Mouse (Mus musculus) layer of hippocampus, postnatal 10 days (tissue): Measurements from ENCODE around the gene Sfpq. TPM values are rescaled to one million over a fixed set of nuclear protein-coding genes. Genes with fewer than 3 reads are reported as not detected.
"Not testable (repeated sequence)": the region's sequence is repeated elsewhere in the genome, so short reads cannot be mapped to it uniquely, and the experiment has no call there.

Source experiments
- DNase-seq, 2 experiments: peaks; one replicate each; pipeline ENCODE4 v3.0.0; 2021; ENCODE audit warnings: low spot score in 2 of 2
- long read RNA-seq: library from polyadenylated mRNA; stranded (forward); transcript quantifications from one replicate; pipeline ENCODE4 v2.0.0, GENCODE M21; 2023
- total RNA-seq, 2 experiments: library from RNA; stranded (reverse); gene quantifications; 2 replicates each; pipeline ENCODE4 v1.2.3; 2021

Sfpq gene
- total RNA-seq: 100 to 1,000 TPM; 341 to 376 TPM
- long read RNA-seq, transcript Sfpq-201 (10 exons, 3,465 nt): major isoform, 35 of 77 reads
- long read RNA-seq, partial matches to known transcripts: 34 of 77 reads
- long read RNA-seq, other reads (novel, unspliced or antisense): 8 of 77 reads

DNA sequence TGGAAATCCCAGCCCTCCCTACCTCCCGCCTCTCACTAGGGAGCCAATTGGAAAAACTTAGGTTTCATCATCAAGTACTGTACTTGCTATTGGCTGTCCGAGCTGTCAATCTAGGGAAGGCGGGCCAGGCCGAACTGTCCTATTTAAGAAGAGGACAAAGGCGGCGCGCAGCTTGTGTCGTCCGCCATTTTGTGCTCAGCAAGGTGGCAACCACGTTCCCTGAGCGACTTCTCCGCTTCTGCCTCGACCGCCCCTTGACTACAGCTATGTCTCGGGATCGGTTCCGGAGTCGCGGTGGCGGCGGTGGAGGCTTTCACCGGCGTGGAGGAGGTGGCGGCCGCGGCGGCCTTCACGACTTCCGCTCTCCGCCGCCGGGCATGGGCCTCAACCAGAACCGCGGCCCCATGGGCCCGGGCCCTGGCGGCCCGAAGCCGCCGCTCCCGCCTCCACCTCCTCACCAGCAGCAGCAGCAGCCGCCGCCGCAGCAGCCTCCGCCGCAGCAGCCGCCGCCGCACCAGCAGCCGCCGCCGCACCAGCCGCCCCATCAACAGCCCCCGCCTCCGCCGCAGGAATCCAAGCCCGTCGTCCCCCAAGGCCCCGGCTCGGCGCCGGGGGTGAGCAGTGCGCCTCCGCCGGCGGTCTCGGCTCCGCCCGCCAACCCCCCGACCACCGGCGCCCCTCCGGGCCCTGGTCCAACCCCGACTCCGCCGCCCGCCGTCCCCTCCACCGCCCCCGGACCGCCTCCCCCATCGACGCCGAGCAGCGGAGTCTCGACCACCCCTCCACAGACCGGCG is at the start of gene Sfpq:
Gene Sfpq, plus strand, starts transcription at position 174 of the 795 bp plus-strand sequence.
- peak; percentile 100 for DNase-seq

GRCm38 (mm10) chr4:126977467-126977866 is 43.7 kb upstream of the Sfpq start:
- DNase-seq: peak; percentile 23 to 28

DNA sequence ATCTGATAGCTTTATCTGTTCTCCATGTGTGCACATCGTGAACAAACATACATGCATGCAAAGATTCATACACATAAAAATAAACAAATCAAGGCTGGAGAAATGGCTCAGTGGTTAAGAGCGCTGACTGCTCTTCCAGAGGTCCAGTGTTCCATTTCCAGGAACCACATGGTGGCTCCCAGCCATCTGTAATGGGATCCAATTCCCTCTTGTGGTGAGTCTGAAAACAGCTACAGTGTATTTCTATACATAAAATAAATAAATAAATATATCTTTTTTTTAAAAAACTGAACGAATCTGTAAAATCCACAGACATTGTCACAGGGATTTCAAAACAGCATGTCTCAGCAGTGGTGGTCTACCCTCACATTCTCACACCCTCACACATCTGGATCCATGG is 42.4 kb upstream of the Sfpq start:
- DNase-seq: no peak

DNA sequence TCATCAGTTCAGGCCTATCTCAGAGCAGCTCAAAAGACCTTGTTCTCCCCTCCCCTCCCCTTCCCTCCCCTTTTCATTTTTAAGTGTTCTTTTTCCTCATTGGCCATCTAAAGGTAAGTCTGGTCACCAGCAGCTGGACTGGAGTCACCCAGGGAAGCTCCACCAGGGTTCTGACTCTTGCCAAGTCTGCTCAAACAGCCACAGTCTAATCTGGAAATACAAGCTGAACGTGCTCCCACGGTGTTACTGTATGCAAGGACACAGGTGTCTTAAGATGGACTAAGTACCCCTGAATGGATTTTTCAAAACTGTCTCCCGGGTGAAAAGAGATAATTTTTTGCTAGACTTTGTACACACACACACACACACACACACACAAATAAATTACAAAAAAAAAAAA is 37.8 kb upstream of the Sfpq start:
- no peak for DNase-seq

DNA sequence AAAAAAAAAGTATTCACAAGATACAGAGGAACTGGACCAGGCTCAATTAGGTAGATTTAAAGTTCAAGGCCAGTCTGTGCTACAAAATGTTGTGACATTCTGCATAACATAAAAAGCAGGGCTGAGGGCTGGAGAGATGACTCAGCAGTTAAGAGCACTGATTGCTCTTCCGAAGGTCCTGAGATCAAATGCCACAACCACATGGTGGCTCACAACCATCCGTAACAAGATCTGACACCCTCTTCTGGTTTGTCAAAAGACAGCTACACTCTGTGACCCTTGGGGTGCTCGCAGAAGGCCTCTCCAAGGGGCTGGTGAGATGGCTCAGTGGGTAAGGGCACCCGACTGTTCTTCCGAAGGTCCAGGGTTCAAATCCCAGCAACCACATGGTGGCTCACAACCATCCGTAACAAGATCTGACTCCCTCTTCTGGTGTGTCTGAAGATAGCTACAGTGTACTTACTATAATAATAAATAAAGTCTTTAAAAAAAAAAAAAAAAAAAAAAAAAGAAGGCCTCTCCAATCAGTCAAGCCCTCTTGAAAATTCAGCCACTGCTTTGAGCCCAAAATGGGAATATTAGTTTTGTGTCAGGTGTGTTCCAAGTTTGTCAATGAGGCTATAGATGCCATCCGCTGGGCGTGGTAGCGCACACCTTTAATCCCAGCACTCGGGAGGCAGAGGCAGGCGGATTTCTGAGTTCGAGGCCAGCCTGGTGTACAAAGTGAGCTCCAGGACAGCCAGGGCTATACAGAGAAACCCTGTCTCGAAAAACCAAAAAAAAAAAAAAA is 37.2 kb upstream of the Sfpq start:
- not testable (repeated sequence) for DNase-seq

DNA sequence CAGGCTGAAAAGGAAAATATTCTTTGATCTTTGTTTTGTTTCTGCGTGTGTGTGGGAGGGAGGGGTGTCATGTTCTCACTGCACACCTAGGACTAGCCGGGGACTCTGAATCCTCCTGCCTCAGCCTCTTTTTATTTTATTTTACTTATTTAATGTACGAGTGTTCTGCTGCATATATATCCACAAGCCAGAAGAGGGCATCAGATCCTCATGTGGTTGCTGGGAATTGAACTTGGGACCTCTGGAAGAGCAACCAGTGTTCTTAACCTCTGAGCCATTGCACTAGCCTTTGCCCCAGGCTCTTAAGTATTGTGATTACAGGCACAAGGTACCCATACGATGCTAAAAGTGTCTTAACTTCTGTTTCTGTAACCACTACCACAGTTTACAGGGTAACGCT is 34.4 kb upstream of the Sfpq start:
- no peak for DNase-seq

GRCm38 (mm10) chr4:126988503-126988902 is 32.6 kb upstream of the Sfpq start:
- DNase-seq: no peak

DNA sequence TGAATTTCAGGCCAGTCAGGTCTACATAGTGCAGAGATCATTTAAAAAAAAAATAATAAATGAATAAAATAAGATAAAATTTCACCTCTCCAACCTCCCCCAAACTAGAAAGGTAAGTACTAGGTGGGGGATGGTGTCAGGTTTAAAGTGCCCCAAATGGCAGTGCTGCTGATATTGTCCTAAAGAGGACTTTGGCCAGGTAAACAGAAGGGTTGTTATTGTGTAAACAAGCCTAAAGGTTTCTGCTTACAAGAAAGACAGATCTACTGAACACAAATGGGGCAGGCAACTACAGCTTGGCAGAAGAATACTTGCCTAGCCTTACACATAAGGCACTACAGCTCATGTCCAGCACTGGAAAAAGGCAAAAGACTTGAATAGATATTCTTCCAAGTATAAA is 30.6 kb upstream of the Sfpq start:
- no peak for DNase-seq

DNA sequence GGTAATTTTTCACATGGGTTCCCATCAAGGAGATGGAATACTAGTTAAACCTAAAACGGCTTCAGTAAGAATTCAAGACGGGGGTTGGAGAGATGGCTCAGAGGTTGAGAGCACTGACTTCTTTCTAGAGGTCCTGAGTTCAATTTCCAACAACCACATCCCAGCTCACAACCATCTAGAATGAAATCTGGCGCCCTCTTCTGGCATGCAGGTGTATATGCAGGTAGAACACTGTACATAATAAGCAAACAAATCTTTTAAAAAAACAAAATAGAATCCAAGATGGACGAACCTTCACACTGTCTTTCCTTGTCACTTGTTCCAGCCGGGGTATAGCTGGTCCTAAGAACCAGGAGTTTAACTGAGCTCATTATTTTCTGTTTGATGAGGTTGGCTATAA is 28.8 kb upstream of the Sfpq start:
- DNase-seq: no peak

DNA sequence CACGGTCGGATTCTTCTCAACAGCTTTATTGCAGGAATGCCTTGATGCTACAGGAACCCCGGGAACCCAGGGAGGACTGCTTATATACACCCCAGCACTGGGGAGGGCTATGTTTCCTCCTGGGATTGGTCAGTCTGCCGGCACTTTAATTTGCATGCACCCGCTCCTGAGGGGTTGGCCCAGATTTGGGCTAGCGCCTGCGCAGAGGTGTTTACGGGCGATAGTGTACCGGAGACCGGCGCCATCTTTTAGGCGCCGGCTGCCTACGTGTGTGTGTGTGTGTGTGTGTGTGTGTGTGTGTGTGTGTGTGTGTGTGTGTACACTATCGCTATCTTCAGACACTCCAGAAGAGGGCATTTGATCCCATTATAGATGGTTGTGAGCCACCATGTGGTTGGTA is 21.8 kb upstream of the Sfpq start:
- not testable (repeated sequence) for DNase-seq

GRCm38 (mm10) chr4:127000601-127001105 is 20.5 kb upstream of the Sfpq start:
- no peak for DNase-seq

DNA sequence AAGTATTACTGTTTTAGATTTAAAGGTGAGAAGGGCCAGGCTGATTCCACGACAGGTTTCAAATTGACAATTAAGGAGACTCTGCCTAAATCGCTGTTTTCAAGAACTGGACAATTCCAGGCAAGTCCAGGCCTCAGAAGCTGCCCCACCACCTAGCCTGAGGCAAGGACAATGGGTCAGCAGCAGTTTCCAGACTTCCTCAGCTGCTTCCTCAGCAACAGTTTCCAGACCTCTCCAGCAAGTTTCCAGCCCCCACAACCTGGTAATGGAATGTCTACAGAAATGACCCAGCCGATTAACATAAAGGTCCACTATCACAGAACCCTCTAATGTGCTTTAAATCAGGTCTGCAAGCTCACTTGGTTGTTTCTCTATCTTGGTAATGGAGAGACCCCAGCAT is 16.7 kb upstream of the Sfpq start:
- no peak for DNase-seq

GRCm38 (mm10) chr4:127005113-127005936 is 15.8 kb upstream of the Sfpq start:
- DNase-seq: peak; percentile 72 to 79

DNA sequence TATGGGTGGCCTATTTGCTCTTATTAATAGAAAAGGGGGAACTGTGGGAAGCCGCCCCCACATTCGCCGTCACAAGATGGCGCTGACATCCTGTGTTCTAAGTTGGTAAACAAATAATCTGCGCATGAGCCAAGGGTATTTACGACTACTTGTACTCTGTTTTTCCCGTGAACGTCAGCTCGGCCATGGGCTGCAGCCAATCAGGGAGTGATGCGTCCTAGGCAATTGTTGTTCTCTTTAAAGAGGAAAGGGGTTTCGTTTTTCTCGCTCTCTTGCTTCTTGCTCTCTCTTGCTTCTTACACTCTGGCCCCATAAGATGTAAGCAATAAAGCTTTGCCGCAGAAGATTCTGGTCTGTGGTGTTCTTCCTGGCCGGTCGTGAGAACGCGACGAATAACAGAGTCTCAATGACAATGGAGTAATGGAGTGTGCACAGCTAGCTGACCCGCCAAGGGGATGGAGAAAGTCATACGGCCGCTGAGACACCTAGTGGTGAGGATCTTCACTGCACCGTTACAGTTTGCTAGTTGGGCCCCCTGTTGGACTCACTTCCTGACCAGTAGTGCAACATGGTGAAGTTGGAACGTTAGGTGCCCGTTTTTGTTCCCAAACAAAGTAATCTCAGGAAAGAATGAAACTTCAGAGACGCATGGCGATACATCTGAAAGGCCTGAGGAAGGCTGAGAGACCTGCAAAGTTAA is 5.7 kb upstream of the Sfpq start:
- DNase-seq: peak; percentile 87 to 88

- DNase-seq: no peak
Observed at GRCm38 (mm10) chr4:127016366-127016765, 4.8 kb upstream of the Sfpq start.

DNA sequence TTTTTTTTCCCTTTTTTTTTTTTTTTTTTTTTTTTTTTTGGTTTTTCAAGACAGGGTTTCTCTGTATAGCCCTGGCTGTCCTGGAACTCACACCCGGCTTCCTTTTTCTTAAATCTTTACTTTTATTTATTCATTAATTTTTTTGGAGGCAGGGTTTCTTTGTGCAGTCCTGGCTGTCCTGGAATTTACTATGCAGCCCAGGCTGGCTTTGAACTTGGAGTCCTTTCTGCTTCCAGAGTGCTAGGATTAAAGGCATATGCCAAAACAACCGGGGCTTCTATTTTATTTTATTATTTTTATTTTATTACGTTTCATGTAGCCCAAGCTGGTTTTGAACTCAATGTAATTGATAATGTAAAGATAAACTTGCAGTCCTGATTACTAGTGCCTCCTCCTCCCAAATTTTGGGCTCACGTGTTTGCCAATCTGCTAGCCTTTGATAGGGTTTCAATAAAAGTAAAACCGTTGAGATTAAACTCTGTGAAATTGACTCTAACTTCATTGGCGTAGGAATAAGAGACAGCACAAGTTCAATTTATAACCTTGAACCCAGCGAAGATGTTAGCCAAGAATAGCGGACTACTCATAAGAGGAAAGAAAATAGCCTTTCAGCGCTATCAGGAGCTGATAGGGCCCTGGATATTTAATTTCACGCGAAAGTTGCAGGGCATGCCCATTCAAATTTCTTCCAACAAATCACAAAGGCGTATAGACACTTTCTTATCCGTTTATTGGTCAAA is 543 bp upstream of the Sfpq start:
- DNase-seq: no peak

DNA sequence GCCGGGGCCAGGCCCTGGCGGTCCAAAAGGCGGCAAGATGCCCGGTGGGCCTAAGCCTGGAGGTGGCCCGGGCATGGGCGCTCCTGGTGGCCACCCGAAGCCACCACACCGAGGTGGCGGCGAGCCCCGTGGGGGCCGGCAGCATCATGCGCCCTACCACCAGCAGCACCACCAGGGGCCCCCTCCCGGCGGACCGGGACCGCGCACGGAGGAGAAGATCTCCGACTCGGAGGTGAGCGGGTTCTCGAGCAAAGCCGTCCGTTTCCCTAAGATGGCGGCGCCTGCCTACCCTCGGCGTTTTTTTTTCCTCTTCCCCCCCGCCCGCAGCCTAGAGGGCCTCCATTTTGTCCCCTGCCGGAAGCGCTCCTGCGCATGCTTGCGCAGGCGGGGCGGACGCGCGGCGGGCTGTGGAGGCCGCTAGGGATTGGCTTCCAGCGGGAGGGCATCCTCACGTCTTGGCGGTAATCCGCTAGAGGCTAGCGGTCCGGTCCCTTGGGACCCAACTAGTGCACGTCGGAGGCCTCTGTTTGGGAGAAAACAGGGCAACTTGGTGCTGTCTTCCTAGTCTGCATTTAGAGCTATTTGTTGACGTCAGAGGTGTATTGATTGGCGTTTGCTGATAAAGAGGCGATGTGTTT is 984 bp downstream of the Sfpq start:
- DNase-seq: peak; percentile 80 to 88

- no peak for DNase-seq
Observed at GRCm38 (mm10) chr4:127023201-127023600, 2.1 kb downstream of the Sfpq start.

DNA sequence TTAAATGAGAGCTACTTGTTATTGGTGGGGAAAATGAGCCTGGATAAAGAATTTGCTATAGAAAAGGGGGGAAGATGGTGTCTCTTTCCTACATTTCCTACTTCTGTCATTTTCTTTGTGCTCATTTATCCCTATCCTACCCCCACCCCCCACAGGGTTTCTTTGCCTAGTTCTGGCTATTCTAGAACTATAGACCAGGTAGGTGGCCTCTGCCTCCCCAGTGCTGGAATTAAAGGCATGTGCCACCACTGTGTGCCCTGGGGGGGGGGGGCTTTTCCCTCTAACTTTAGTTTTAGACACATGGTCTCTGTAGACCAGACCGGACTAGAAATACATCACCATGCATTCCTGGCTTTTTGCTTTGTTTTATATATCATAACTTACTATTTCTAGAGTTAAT is 3.1 kb downstream of the Sfpq start:
- no peak for DNase-seq
